Mouse (Mus musculus) spleen, postnatal 10 days (tissue): ENCODE results near the gene Ppp2r5c.
A peak's percentile ranks its signal among the peaks of the same experiment; 100 is the strongest.

Experiments used
- DNase-seq, 2 experiments: peaks; one replicate each; pipeline ENCODE4 v3.0.0; 2021 to 2022; ENCODE audit warnings: low spot score in 2 of 2

Ppp2r5c gene

GRCm38 (mm10) chr12:110446290-110447170, at the start of gene Ppp2r5c:
Ppp2r5c (plus strand) TSS chr12:110447120.
- peak; percentile 89 to 96 for DNase-seq

GRCm38 (mm10) chr12:110398351-110398750, 48.6 kb upstream of the Ppp2r5c start:
- DNase-seq = peak; percentile 42 to 77

DNA sequence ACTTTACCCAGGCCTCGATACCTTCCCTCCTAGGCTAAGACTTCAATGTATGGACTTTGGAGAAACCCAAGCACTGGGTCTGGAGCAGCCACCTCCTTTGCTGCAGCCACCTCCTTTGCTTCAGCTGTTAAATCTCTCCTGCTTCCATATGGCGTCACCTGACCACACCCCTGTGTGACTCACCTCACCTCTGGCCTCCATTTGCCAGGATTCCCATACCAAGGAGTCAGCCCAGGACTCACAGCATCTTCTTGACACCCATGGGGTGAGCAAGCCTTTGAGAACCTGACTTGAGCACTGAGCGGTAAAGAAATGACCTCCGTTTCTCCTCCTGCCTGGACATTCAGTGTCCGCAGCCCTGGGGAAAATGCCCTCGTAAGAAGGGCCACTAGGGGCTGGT, 47.8 kb upstream of the Ppp2r5c start:
- DNase-seq = no peak

- no peak for DNase-seq
Observed at GRCm38 (mm10) chr12:110400936-110401335, 46.0 kb upstream of the Ppp2r5c start.

DNA sequence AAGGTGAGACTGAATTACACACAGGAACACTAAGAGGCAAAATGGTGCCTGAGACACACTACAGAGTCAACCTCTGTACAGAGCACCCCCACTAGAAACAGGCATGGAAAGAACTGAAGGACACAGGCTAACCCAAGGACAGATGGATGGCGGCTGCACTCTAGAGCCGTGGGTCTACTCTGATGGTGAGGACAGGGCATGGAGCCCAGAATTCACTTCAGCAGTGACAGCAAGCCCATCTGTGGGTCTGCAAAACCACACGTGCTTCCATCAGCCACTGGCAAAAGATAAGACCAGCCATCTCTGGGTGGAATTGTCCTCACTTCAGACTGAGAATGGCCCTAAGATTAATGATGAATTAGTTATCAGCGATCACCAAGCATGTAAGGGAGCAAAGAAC, 45.0 kb upstream of the Ppp2r5c start:
- no peak for DNase-seq

GRCm38 (mm10) chr12:110416244-110416643, 30.7 kb upstream of the Ppp2r5c start:
- peak in 1 of 2 experiments; percentile 55 for DNase-seq

DNA sequence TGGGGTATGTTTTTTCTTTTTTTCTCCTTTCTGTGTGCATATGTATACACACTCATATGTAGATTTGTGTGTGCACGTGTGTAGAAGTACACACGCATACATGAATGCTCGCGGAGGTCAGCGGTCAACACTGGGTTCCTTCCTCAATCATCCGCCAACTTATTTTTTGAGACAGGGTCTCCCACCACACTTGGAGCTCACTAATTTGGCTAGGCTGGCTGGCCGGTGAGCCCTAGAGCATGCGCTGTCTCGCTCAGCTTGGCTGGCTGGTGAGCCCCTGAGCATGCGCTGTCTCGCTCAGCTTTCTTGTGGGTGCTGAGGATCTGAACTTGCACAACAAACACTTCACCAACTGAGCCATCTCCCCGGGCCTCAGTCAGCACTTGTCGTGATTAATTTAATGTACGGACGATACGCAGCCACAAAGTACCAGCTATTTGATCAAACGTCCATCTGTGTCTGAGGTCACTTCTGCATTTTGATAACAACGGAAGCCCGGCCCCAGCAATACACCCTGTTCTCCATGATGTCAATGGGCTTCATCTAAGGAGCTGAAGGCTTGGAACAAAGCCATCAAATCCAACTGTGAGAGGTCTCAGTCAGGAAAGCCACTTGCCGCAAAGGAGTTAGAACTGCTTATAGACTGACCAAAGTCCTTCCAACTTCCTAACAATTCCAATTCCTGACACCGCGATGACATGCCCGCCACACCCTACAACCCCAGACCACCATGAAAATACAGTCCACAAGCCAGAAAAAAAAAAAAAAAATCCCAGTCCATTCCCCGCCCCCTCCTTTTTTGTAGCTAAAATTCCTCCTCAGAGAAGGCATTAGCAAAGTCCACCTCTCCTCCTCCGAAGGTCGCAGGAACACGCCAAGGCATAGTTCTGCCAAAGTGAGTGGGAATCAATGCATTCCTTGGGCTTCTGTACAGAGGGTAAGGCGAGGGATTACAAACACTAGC, 29.6 kb upstream of the Ppp2r5c start:
- no peak for DNase-seq

DNA sequence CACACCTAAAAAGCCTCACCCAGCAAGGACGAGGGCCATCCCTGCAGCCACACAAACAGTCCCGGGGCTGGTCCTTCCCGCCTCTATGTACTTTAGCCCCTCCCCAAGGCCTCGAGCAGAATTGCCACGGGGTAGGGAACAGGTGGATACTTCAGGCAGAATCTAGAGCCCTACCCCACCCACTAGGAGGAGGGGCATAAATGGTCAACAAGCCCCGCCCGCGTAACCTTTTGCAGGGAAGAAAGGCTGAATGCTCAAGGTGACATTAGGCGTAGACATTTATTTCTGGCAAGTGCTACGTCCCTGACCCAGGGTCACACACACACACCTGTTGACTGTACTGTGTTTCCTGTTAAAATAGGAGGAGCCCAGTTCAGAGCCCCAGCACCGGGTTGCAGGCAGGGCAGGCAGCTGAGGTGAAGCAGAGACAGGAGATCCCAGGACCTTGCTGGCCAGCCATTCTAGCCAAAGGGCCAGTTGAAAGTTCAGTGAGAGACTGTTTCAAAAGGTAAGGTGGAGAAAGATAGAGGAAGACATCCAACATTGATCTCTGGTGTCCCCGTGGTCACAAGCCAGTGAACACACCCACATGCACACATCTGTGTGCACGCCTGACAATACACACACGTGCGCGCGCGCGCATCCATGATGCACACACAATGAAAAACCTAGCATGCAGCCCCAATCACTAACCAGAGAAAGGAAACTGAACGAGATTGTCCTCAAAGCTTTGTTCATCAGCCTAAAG, 28.8 kb upstream of the Ppp2r5c start:
- DNase-seq = peak in 1 of 2 experiments; percentile 26

DNA sequence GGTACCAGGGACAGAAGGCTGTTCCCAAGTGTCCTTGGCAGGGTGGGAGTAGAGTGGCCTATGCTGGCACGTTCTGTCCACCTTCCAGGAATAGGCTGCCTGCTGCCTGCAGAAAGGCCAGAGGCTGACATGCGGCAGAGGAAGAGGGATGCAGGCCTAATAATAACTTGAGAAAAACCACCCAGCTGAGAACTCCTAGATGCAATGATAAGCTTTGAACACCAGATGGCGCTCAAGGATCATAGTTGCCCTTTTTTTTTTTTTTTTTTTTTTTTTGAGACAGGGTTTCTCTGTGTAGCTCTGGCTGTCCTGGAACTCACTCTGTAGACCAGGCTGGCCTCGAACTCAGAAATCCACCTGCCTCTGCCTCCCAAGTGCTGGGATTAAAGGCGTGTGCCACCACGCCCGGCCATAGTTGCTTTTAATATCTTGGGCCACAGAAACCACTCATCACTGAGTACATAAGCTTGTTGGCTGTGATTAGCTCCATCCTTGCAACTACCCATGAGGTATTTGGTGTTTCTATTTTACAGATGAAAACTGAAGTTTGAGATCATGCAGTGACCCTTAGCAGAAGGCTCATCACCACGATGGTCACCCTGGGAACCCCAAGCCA, 28.1 kb upstream of the Ppp2r5c start:
- DNase-seq = peak in 1 of 2 experiments; percentile 46

DNA sequence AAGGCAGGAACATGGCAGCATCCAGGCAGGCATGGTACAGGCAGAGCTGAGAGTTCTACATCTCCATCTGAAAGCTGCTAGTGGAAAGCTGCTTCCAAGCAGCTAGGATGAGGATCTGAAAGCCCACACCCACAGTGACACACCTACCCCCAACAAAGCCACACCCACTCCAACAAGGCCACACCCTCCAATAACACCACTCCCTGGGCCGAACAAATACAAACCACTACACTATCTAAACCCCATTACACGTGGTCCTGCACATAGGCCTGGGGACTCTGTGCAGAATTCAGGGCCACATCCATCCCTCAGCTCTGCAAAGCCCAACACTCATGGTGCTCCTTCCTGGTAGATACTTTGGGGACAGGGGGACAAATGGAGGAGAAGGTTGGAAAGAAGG, 27.0 kb upstream of the Ppp2r5c start:
- no peak for DNase-seq

GRCm38 (mm10) chr12:110421361-110421760, 25.6 kb upstream of the Ppp2r5c start:
- DNase-seq = no peak

- DNase-seq = no peak
Observed at GRCm38 (mm10) chr12:110424008-110424704, 22.8 kb upstream of the Ppp2r5c start.

- DNase-seq = no peak
Observed at GRCm38 (mm10) chr12:110426417-110427010, 20.4 kb upstream of the Ppp2r5c start.

GRCm38 (mm10) chr12:110429340-110429973, 17.5 kb upstream of the Ppp2r5c start:
- DNase-seq = no peak

- no peak for DNase-seq
Observed at GRCm38 (mm10) chr12:110429990-110430389, 16.9 kb upstream of the Ppp2r5c start.

DNA sequence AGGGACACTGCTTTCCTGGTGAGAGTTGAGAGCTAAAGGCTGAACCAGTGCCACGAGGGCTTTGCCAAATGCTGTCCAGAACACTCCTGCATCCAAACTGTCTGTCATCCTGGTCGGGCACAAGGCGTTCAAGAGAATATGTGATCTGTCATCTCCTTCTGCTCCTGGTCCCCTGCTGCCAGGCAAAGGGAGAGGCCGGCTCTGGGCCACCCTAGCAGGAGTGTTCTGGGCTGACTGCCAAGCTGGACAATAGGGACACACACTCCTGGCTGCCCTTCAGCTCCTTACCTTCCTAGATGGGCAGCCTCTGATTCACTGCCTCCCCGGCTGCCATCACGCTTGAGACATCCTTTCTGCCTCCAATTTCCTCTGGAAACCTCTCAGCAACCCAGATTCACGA, 15.1 kb upstream of the Ppp2r5c start:
- no peak for DNase-seq

- DNase-seq = no peak
Observed at GRCm38 (mm10) chr12:110436638-110437366, 10.1 kb upstream of the Ppp2r5c start.

- peak in 1 of 2 experiments; percentile 40 for DNase-seq
Observed at GRCm38 (mm10) chr12:110437367-110437703, 9.6 kb upstream of the Ppp2r5c start.

DNA sequence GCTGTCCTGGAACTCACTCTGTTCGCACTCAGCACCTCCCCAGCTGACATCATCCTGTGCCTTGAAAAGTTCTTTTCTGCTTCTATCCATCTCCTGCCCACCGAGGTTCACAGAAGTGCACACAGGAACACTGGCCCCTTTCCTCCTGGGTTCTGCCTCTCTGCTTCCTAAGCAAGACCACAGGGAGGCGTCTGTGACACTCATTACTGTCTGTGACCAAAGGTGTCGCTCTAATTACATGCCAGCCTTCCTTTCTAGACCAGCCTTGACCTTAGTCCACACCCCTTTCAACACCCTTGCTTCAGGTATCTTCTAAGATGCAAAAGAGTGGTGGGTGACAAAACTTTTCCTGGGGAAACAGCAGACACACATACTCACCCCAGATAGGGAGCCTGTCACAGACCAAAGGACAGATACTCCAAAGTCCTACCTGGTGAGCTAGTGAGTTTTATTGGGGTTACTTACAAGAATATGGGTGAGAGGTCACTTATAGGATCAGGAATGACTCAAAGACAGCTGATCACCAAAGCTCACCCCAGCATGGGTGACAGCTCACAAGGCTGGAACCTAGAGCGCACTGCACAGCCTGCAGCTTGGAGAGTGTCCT, 8.4 kb upstream of the Ppp2r5c start:
- DNase-seq = no peak
